Mouse (Mus musculus): ENCODE measurements around the gene Arl4d. TPM values are rescaled to one million over a fixed set of nuclear protein-coding genes. Genes with fewer than 3 reads are reported as not detected.
A peak's percentile ranks its signal among the peaks of the same experiment; 100 is the strongest.
"Not testable (repeated sequence)": the region's sequence is repeated elsewhere in the genome, so short reads cannot be mapped to it uniquely, and the experiment has no call there.

The Arl4d gene
- 2.1 and 2.8 TPM in 2 replicates for polyA plus RNA-seq (2014; fragmentation: Nextera tagmentation; extraction: Ambion mirVana)

GRCm38 (mm10) chr11:101664825-101665635 is at the start of gene Arl4d:
Gene Arl4d, plus strand, starts transcription at chr11:101665541.
- Histone ChIP-seq H3K9ac (peak within 1 kb of the TSS; percentile 62), H3K27me3 (ENCODE audit: insufficient read depth, low read length) (no peaks in the 10 kb centered on the region), H3K4me2 (peak within 1 kb of the TSS; percentile 95), H3K27ac (ENCODE audit: low read depth) (peak within 1 kb of the TSS; percentile 47), H3K4me1 (ENCODE audit: insufficient read depth) (peaks cover 5% of the 10 kb centered on the region; the same call in 1 of the 2 replicates), H3K4me3 (ENCODE audit: low read depth, low read length) (peak within 1 kb of the TSS; percentile 59), H3K9me3 (ENCODE audit: low read depth, low read length) (no peaks in the 10 kb centered on the region), H3K36me3 (ENCODE audit: insufficient read depth) (no peaks in the 10 kb centered on the region)
- WGBS, result 7% methylated on average over 34 of the region's 34 CpGs
- DNase-seq, result peak; percentile 98
- peak; percentile 36 for TF ChIP-seq CTCF (IDR thresholded peaks at IDR 0.05; ENCODE audit: low read depth)
- peak; percentile 92 for ATAC-seq (ENCODE audit: insufficient read depth)

DNA sequence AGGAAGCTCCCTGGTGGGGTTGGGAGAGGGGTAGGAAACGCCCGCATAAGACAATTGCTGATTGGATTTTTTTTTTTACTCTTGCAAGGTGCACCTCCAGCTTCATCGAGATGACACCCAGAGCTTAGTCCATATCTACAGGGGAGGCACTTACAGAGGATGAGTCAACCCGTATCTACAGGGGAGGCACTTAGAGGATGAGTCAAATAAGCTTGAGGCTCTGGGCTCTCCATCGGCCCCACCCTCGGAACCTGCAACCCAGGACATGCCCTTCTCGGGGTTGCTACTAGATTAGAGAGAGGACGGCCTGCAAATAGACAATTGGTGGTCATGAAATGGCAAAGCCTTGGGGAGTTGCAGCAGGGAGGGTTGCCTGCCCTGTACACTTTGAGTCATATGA is 49.2 kb upstream of the Arl4d start:
- Histone ChIP-seq H3K4me3 (ENCODE audit: low read depth, low read length) (no peak overlapping the region), H3K27me3 (ENCODE audit: insufficient read depth, low read length) (no peaks in the 10 kb centered on the region), H3K9ac (no peak overlapping the region), H3K4me1 (ENCODE audit: insufficient read depth) (no peaks in the 10 kb centered on the region; the same call in 1 of the 2 replicates), H3K27ac (ENCODE audit: low read depth) (no peak overlapping the region), H3K4me2 (no peak overlapping the region), H3K9me3 (ENCODE audit: low read depth, low read length) (no peaks in the 10 kb centered on the region), H3K36me3 (ENCODE audit: insufficient read depth) (no peaks in the 10 kb centered on the region)
- no peak for TF ChIP-seq CTCF (IDR thresholded peaks at IDR 0.05; ENCODE audit: low read depth)
- ATAC-seq (ENCODE audit: insufficient read depth), result no peak
- no peak for DNase-seq
- 84% methylated on average over 8 of the region's 8 CpGs for WGBS

GRCm38 (mm10) chr11:101616948-101617767 is 48.2 kb upstream of the Arl4d start:
- H3K4me1 ChIP-seq (ENCODE audit: insufficient read depth), result no peaks in the 10 kb centered on the region; the same call in 1 of the 2 replicates

DNA sequence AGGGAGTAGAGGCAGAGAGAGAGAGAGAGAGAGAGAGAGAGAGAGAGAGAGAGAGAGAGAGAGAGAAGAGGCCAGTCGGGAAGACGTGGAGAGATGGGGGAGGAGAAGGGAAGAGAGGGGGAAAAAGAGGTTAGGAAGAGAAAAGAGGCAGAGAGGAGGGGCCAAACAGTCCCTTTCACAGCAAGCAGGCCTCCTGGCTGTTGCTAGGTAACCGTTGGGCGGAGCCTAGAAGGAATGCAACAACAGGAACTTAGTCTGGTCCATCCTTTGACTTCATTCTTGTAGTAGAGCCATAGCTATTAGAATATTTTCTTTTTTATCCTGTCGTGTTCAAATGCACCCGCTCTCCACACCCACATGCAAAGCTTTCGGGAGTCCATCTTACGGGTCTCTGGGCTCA is 47.5 kb upstream of the Arl4d start:
- H3K36me3 ChIP-seq (ENCODE audit: insufficient read depth), result no peaks in the 10 kb centered on the region
- H3K9me3 ChIP-seq (ENCODE audit: low read depth, low read length), result no peaks in the 10 kb centered on the region
- H3K4me3 ChIP-seq (ENCODE audit: low read depth, low read length), result no peak overlapping the region
- no peaks in the 10 kb centered on the region for H3K27me3 ChIP-seq (ENCODE audit: insufficient read depth, low read length)
- DNase-seq (peak; percentile 84), ATAC-seq (ENCODE audit: insufficient read depth) (peak; percentile 56; the same call in 1 of the 2 replicates)
- peak overlapping the region; percentile 37 for H3K4me2 ChIP-seq
- no peak overlapping the region for H3K27ac ChIP-seq (ENCODE audit: low read depth)
- no peak overlapping the region for H3K9ac ChIP-seq
- no peaks in the 10 kb centered on the region; the same call in 1 of the 2 replicates for H3K4me1 ChIP-seq (ENCODE audit: insufficient read depth)
- no peak for TF ChIP-seq CTCF (IDR thresholded peaks at IDR 0.05; ENCODE audit: low read depth)
- WGBS, result 17% methylated on average over 7 of the region's 8 CpGs

More at GRCm38 (mm10) chr11:101616948-101617767, 48.2 kb upstream of the Arl4d start:
- no peak overlapping the region for H3K4me3 ChIP-seq (ENCODE audit: low read depth, low read length)
- no peak overlapping the region for H3K9ac ChIP-seq
- ATAC-seq (ENCODE audit: insufficient read depth), result peak; percentile 44; the same call in 1 of the 2 replicates
- no peaks in the 10 kb centered on the region for H3K9me3 ChIP-seq (ENCODE audit: low read depth, low read length)
- 22% methylated on average over 18 of the region's 18 CpGs for WGBS
- peak; percentile 9 for DNase-seq
- H3K27ac ChIP-seq (ENCODE audit: low read depth), result peak overlapping the region; percentile 8; the same call in 1 of the 2 replicates
- H3K27me3 ChIP-seq (ENCODE audit: insufficient read depth, low read length), result no peaks in the 10 kb centered on the region
- peak overlapping the region; percentile 37 for H3K4me2 ChIP-seq
- no peak for TF ChIP-seq CTCF (IDR thresholded peaks at IDR 0.05; ENCODE audit: low read depth)
- H3K36me3 ChIP-seq (ENCODE audit: insufficient read depth), result no peaks in the 10 kb centered on the region

DNA sequence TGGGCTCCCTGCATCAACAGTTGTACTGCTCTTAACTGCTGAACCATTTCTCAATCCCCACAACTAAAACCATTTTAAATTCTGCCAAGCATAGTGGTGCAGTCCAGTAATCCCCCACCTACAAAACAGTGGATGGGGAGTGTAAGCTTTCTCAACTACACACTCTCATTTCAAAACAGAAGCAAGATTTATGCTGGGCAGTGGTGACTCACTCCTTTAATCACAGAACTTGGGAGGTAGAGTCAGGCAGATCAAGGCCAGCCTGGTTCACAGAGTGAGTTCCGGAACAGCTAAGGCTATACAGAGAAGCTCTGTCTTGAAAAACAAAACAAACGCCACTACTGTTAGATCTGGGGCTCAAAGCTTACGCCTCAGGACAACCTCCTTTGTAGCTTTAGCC is 46.7 kb upstream of the Arl4d start:
- Histone ChIP-seq H3K4me3 (ENCODE audit: low read depth, low read length) (no peak overlapping the region), H3K4me2 (no peak overlapping the region; the same call in 1 of the 2 replicates), H3K9ac (no peak overlapping the region), H3K36me3 (ENCODE audit: insufficient read depth) (no peaks in the 10 kb centered on the region), H3K9me3 (ENCODE audit: low read depth, low read length) (no peaks in the 10 kb centered on the region), H3K4me1 (ENCODE audit: insufficient read depth) (no peaks in the 10 kb centered on the region; the same call in 1 of the 2 replicates), H3K27me3 (ENCODE audit: insufficient read depth, low read length) (no peaks in the 10 kb centered on the region), H3K27ac (ENCODE audit: low read depth) (no peak overlapping the region)
- 88% methylated on average over 3 of the region's 3 CpGs for WGBS
- DNase-seq (no peak), ATAC-seq (ENCODE audit: insufficient read depth) (no peak)
- no peak for TF ChIP-seq CTCF (IDR thresholded peaks at IDR 0.05; ENCODE audit: low read depth)

- not testable (repeated sequence) for H3K27ac ChIP-seq (ENCODE audit: low read depth); DNase-seq; H3K27me3 ChIP-seq (ENCODE audit: insufficient read depth, low read length); H3K4me1 ChIP-seq (ENCODE audit: insufficient read depth); H3K9ac ChIP-seq; ATAC-seq (ENCODE audit: insufficient read depth); H3K4me2 ChIP-seq; H3K4me3 ChIP-seq (ENCODE audit: low read depth, low read length); H3K9me3 ChIP-seq (ENCODE audit: low read depth, low read length); H3K36me3 ChIP-seq (ENCODE audit: insufficient read depth)
- WGBS, result 74% methylated on average over 11 of the region's 11 CpGs
Observed at GRCm38 (mm10) chr11:101620022-101620655, 45.2 kb upstream of the Arl4d start.
